Mouse (Mus musculus) CH12.LX (cell line): ENCODE measurements around the gene Pbxip1. TPM values are rescaled to one million over a fixed set of nuclear protein-coding genes. Genes with fewer than 3 reads are reported as not detected.

Source experiments
- DNase-seq: peaks from one replicate; pipeline ENCODE4 v3.0.0-alpha.2; 2013; ENCODE audit errors: extremely low read depth
- H3K27ac ChIP-seq: 2 replicates; pipeline ENCODE4 v1.5.1; 2012; ENCODE audit warnings: low read depth, mild to moderate bottlenecking, control low read depth, moderate library complexity; ENCODE audit not compliant: insufficient read depth
- H3K27me3 ChIP-seq: replicated peaks from 2 replicates; pipeline ENCODE3; 2012; ENCODE audit warnings: inconsistent platforms
- H3K36me3 ChIP-seq, 2 experiments: replicated peaks in 1 of 2; 2 replicates each; pipeline versions ENCODE3 to v1.6.1; 2012; ENCODE audit warnings: inconsistent platforms in 1 of 2, low read length in 1 of 2, mild to moderate bottlenecking in 1 of 2, mixed read lengths in 1 of 2, moderate library complexity in 1 of 2; ENCODE audit not compliant: control insufficient read depth in 1 of 2, insufficient read depth in 1 of 2
- H3K4me1 ChIP-seq, 2 experiments: 2 replicates each; pipeline ENCODE4 v1.6.1; 2012; ENCODE audit warnings: inconsistent platforms in 1 of 2, moderate library complexity in 1 of 2; ENCODE audit not compliant: insufficient read depth in 2 of 2, control insufficient read depth in 1 of 2
- H3K4me2 ChIP-seq: 2 replicates; pipeline ENCODE4 v1.6.1; 2012; ENCODE audit warnings: low read depth, mild to moderate bottlenecking, control low read depth; ENCODE audit not compliant: poor library complexity, insufficient read depth, severe bottlenecking
- H3K4me3 ChIP-seq, 3 experiments: fragments of 150-350 bp in 1 of 3; sonication (generic) in 1 of 3; replicated peaks in 1 of 3; 2 replicates each; pipeline versions ENCODE3 to v1.5.1; 2011 to 2012; ENCODE audit warnings: low read depth in 2 of 3, low read length in 2 of 3, mild to moderate bottlenecking in 2 of 3, moderate library complexity in 2 of 3, control low read depth in 1 of 3, improper control_type of control experiment in 1 of 3, inconsistent platforms in 1 of 3, mixed read lengths in 1 of 3; ENCODE audit not compliant: poor library complexity in 1 of 3
- H3K79me2 ChIP-seq: replicated peaks from 2 replicates; pipeline ENCODE4 v1.6.1; 2012; ENCODE audit warnings: mild to moderate bottlenecking, moderate library complexity; ENCODE audit not compliant: control insufficient read depth, poor library complexity, insufficient read depth, severe bottlenecking; ENCODE audit errors: extremely low read depth
- H3K9ac ChIP-seq: 2 replicates; pipeline ENCODE4 v1.6.1; 2012; ENCODE audit warnings: low read depth, mild to moderate bottlenecking, control low read depth, moderate library complexity; ENCODE audit not compliant: insufficient read depth
- H3K9me3 ChIP-seq: replicated peaks from 2 replicates; pipeline ENCODE3; 2012; ENCODE audit warnings: low read length, inconsistent platforms, mixed read lengths
- BHLHE40 ChIP-seq: IDR thresholded peaks from 2 replicates; pipeline ENCODE4 v1.6.1; 2011; ENCODE audit warnings: mild to moderate bottlenecking, low read depth, low read length, improper control_type of control experiment
- CHD1 ChIP-seq: IDR thresholded peaks from 2 replicates; pipeline ENCODE4 v1.6.1; 2012; ENCODE audit warnings: low read depth, low read length, improper control_type of control experiment, inconsistent platforms
- CHD2 ChIP-seq: IDR thresholded peaks from 2 replicates; pipeline ENCODE4 v1.6.1; 2011; ENCODE audit warnings: low read length, improper control_type of control experiment
- CTCF ChIP-seq, 2 experiments: IDR thresholded peaks in 1 of 2; conservative IDR thresholded peaks in 1 of 2; 2 replicates each; pipeline ENCODE4 v1.5.1; 2011 to 2012; ENCODE audit warnings: low read depth in 2 of 2, low read length in 2 of 2, improper control_type of control experiment in 1 of 2, inconsistent platforms in 1 of 2, mild to moderate bottlenecking in 1 of 2, moderate library complexity in 1 of 2
- E2F4 ChIP-seq: IDR thresholded peaks from 2 replicates; pipeline ENCODE4 v1.6.1; 2011; ENCODE audit warnings: low read depth, low read length, improper control_type of control experiment; ENCODE audit not compliant: insufficient replicate concordance
- ELF1 ChIP-seq: IDR thresholded peaks from 2 replicates; pipeline ENCODE4 v1.6.1; 2014; ENCODE audit warnings: low read depth, mild to moderate bottlenecking, inconsistent platforms, low read length, improper control_type of control experiment
- GABPA ChIP-seq: IDR thresholded peaks from 2 replicates; pipeline ENCODE4 v1.6.1; 2012; ENCODE audit warnings: low read depth, low read length, improper control_type of control experiment, inconsistent platforms; ENCODE audit not compliant: insufficient replicate concordance
- IRF4 ChIP-seq: IDR thresholded peaks from 2 replicates; pipeline ENCODE4 v1.6.1; 2014; ENCODE audit warnings: low read depth, mild to moderate bottlenecking, inconsistent platforms, low read length, improper control_type of control experiment
- JUN ChIP-seq: IDR thresholded peaks from 2 replicates; pipeline ENCODE4 v1.6.1; 2011; ENCODE audit warnings: low read depth, mild to moderate bottlenecking, low read length, improper control_type of control experiment, moderate library complexity; ENCODE audit not compliant: insufficient read depth
- JUND ChIP-seq: conservative IDR thresholded peaks from 2 replicates; pipeline ENCODE4 v1.6.1; 2011; ENCODE audit warnings: low read depth, low read length, improper control_type of control experiment
- KAT2A ChIP-seq: IDR thresholded peaks from 2 replicates; pipeline ENCODE4 v1.6.1; 2012; ENCODE audit warnings: low read length, improper control_type of control experiment, inconsistent platforms; ENCODE audit not compliant: insufficient replicate concordance
- MAX ChIP-seq: IDR thresholded peaks from 2 replicates; pipeline ENCODE4 v1.6.1; 2011; ENCODE audit warnings: low read length, improper control_type of control experiment
- MAZ ChIP-seq: IDR thresholded peaks from 2 replicates; pipeline ENCODE4 v1.6.1; 2012; ENCODE audit warnings: low read depth, mild to moderate bottlenecking, inconsistent platforms, low read length, improper control_type of control experiment, moderate library complexity
- MEF2A ChIP-seq: IDR thresholded peaks from 2 replicates; pipeline ENCODE4 v1.6.1; 2014; ENCODE audit warnings: low read depth, mild to moderate bottlenecking, inconsistent platforms, low read length, improper control_type of control experiment, borderline replicate concordance
- MYC ChIP-seq: IDR thresholded peaks from 2 replicates; pipeline ENCODE4 v1.6.1; 2011; ENCODE audit warnings: low read depth, mild to moderate bottlenecking, improper control_type of control experiment, low read length
- NELFE ChIP-seq: IDR thresholded peaks from 2 replicates; pipeline ENCODE4 v1.6.1; 2011; ENCODE audit warnings: low read depth, low read length, improper control_type of control experiment
- NRF1 ChIP-seq: IDR thresholded peaks from 2 replicates; pipeline ENCODE4 v1.6.1; 2014; ENCODE audit warnings: low read depth, mild to moderate bottlenecking, inconsistent platforms, low read length, improper control_type of control experiment, moderate library complexity
- PAX5 ChIP-seq: IDR thresholded peaks from 2 replicates; pipeline ENCODE4 v1.6.1; 2012; ENCODE audit warnings: low read length, inconsistent platforms, mixed read lengths
- POLR2AphosphoS2 ChIP-seq: IDR thresholded peaks from 2 replicates; pipeline ENCODE4 v1.6.1; 2011; ENCODE audit warnings: low read depth, low read length, improper control_type of control experiment
- RAD21 ChIP-seq: IDR thresholded peaks from 2 replicates; pipeline ENCODE4 v1.6.1; 2011; ENCODE audit warnings: low read depth, mild to moderate bottlenecking, low read length, improper control_type of control experiment, moderate library complexity
- RCOR1 ChIP-seq: conservative IDR thresholded peaks from 2 replicates; pipeline ENCODE4 v1.6.1; 2012; ENCODE audit warnings: low read depth, mild to moderate bottlenecking, inconsistent platforms, low read length, improper control_type of control experiment
- SIN3A ChIP-seq: IDR thresholded peaks from 2 replicates; pipeline ENCODE4 v1.6.1; 2012; ENCODE audit warnings: low read length, improper control_type of control experiment, inconsistent platforms
- TBP ChIP-seq: conservative IDR thresholded peaks from 2 replicates; pipeline ENCODE4 v1.6.1; 2011; ENCODE audit warnings: low read depth, low read length, improper control_type of control experiment
- TCF12 ChIP-seq: IDR thresholded peaks from 2 replicates; pipeline ENCODE4 v1.6.1; 2014; ENCODE audit warnings: low read depth, mild to moderate bottlenecking, inconsistent platforms, low read length, improper control_type of control experiment
- ZC3H11A ChIP-seq: IDR thresholded peaks from 2 replicates; pipeline ENCODE4 v1.6.1; 2012; ENCODE audit warnings: low read depth, mild to moderate bottlenecking, inconsistent platforms, low read length, improper control_type of control experiment
- ZMIZ1 ChIP-seq: IDR thresholded peaks from 2 replicates; pipeline ENCODE4 v1.6.1; 2012; ENCODE audit warnings: low read depth, mild to moderate bottlenecking, inconsistent platforms, low read length, improper control_type of control experiment
- dilution Hi-C: fragments of 300-500 bp; cut with MboI; formaldehyde crosslinking; loops from 2 replicates; pipeline ENCODE4 v1.14.3; 2020; ENCODE audit warnings: low sequenced_read_pairs; ENCODE audit not compliant: extremely low pct_unique_long_range_greater_than_20kb, extremely low pct_ligation_motif_present
- in situ Hi-C: fragments of 300-500 bp; cut with MboI; formaldehyde crosslinking; loops from 3 replicates; pipeline ENCODE4 v1.14.3; 2019; ENCODE audit warnings: low sequenced_read_pairs, low pct_ligation_motif_present, low pct_unique_long_range_greater_than_20kb, mixed read lengths
- polyA plus RNA-seq: library from polyadenylated mRNA; unstranded; fragments of >175 nt; gene quantifications from 2 replicates; pipeline ENCODE4 v1.2.1, GENCODE M21; 2012; ENCODE audit warnings: low read depth; ENCODE audit not compliant: insufficient read length
- total RNA-seq, 2 experiments: library from RNA; depleted of rRNA; stranded (reverse); fragments of 300-350 nt in 1 of 2; fragments of >200 nt in 1 of 2; gene quantifications; 2 replicates each; pipeline ENCODE4 v1.2.3; 2012 to 2014

Gene Pbxip1
- total and polyA plus RNA-seq, 3 experiments, result 14.1 to 18.4 (median 17.6) TPM

GRCm38 (mm10) chr3:89390699-89391662 lies 45.5 kb upstream of the Pbxip1 start:
- Histone ChIP-seq H3K4me1 (peaks cover 6 to 53% of the 10 kb centered on the region in 2 experiments), H3K36me3 (peaks cover 0 to 4% of the 10 kb centered on the region in 2 experiments), H3K79me2 (peaks cover 32% of the 10 kb centered on the region), H3K27me3 (no peaks in the 10 kb centered on the region), H3K4me2 (peak overlapping the region; percentile 79), H3K4me3 (peak overlapping the region; percentile 60 to 86 (median 85)), H3K9me3 (no peaks in the 10 kb centered on the region), H3K27ac (peak overlapping the region; percentile 99), H3K9ac (peak overlapping the region; percentile 97)
- dilution Hi-C loops (no loop called here), in situ Hi-C loops (no loop called here)
- TF ChIP-seq IRF4 (no peak), CHD2 (peak; percentile 53; the same call in 1 of the 2 replicates), MAZ (peak; percentile 64; the same call in 1 of the 2 replicates), BHLHE40 (0 out of 2 replicates have a peak, but pooled peaks have one; percentile 15), TCF12 (peak; percentile 22), ELF1 (no peak), RCOR1 (no peak), MEF2A (peak; percentile 7; the same call in 1 of the 2 replicates), ZMIZ1 (no peak), CHD1 (no peak), GABPA (no peak), NELFE (0 out of 2 replicates have a peak, but pooled peaks have one; percentile 7), PAX5 (no peak), TBP (0 out of 2 replicates have a peak, but pooled peaks have one; percentile 23)
- DNase-seq, result peak; percentile 67

GRCm38 (mm10) chr3:89391663-89392511 lies 44.6 kb upstream of the Pbxip1 start:
- DNase-seq, result peak; percentile 77
- no peak for TF ChIP-seq RCOR1
- TF ChIP-seq TCF12, result peak; percentile 92
- no peak for TF ChIP-seq CTCF (conservative IDR thresholded peaks at IDR 0.05 in 1 of 2, IDR thresholded peaks at IDR 0.05 in 1 of 2; ENCODE audit: low read depth in 2 of 2, low read length in 2 of 2)
- TF ChIP-seq JUND, result no peak
- no peak for TF ChIP-seq POLR2AphosphoS2
- peak; percentile 26; the same call in 1 of the 2 replicates for TF ChIP-seq MYC
- TF ChIP-seq KAT2A, result peak; percentile 56; the same call in 1 of the 2 replicates
- no peak for TF ChIP-seq RAD21
- peak; percentile 26; the same call in 1 of the 2 replicates for TF ChIP-seq MAX
- peak; percentile 67 for TF ChIP-seq CHD2
- 0 out of 2 replicates have a peak, but pooled peaks have one; percentile 41 for TF ChIP-seq JUN
- TF ChIP-seq ZMIZ1, result peak; percentile 65; the same call in 1 of the 2 replicates
- TF ChIP-seq NRF1, result peak; percentile 62
- TF ChIP-seq BHLHE40, result peak; percentile 71
- TF ChIP-seq NELFE, result 0 out of 2 replicates have a peak, but pooled peaks have one; percentile 10
- peak; percentile 63; the same call in 1 of the 2 replicates for TF ChIP-seq SIN3A
- no peak for TF ChIP-seq ZC3H11A
- TF ChIP-seq E2F4, result no peak
- no peak for TF ChIP-seq PAX5

More at GRCm38 (mm10) chr3:89391663-89392511, 44.6 kb upstream of the Pbxip1 start:
- Histone ChIP-seq H3K36me3 (peaks cover 0 to 4% of the 10 kb centered on the region in 2 experiments), H3K9ac (peak overlapping the region; percentile 97), H3K27me3 (no peaks in the 10 kb centered on the region), H3K4me2 (peak overlapping the region; percentile 54), H3K4me3 (peak overlapping the region; percentile 60 to 86 (median 85)), H3K9me3 (no peaks in the 10 kb centered on the region), H3K27ac (peak overlapping the region; percentile 99), H3K4me1 (peaks cover 6 to 50% of the 10 kb centered on the region in 2 experiments), H3K79me2 (peaks cover 23% of the 10 kb centered on the region; the same call in 1 of the 2 replicates)
- in situ Hi-C loops (no loop called here), dilution Hi-C loops (no loop called here)
